30 mouse cellular contexts compared by ENCODE assay signal in genomic region chr1:177713635-177714396, GRCm38 (mm10). TPM values are rescaled to one million over a fixed set of nuclear protein-coding genes. Genes with fewer than 3 reads are reported as not detected.
A peak's percentile ranks its signal among the peaks of the same experiment; 100 is the strongest.
DNase-seq lines count a peak whose midpoint lies in the region; ATAC-seq lines count a peak whose summit lies in the region.
"Had no signal": no experiment of that assay in that cellular context is flagged by ENCODE, and none has a peak within 500 bp of the region (broad histone marks: within the 10 kb centered on the region; RNA-seq: fewer than 3 reads in every experiment).

No protein-coding gene starts in this region.

- peaks cover 4% of the 10 kb centered on the region; the same call in 1 of the 2 replicates for H3K9me3 ChIP-seq in forebrain, embryonic 14.5 days (replicated peaks; ENCODE audit: control insufficient read depth, low read length)
- H3K9me3 ChIP-seq: embryonic facial prominence, embryonic 15.5 days had no signal

- no peak overlapping the region for H3K4me2 ChIP-seq in forebrain, embryonic 14.5 days (ENCODE audit: low read length)
- H3K4me2 ChIP-seq: embryonic facial prominence, embryonic 15.5 days; hindbrain, embryonic 13.5 days; midbrain, embryonic 13.5 days had no signal

- H3K4me1 ChIP-seq in brown adipose tissue, adult 24 weeks (ENCODE audit: control insufficient read depth, insufficient read depth, insufficient read length, low read length): no peaks in the 10 kb centered on the region
- no peaks in the 10 kb centered on the region for H3K4me1 ChIP-seq in forebrain, embryonic 14.5 days (ENCODE audit: control insufficient read depth, insufficient read depth, low read length)
- H3K4me1 ChIP-seq: embryonic facial prominence, embryonic 15.5 days had no signal

- H3K36me3 ChIP-seq in forebrain, embryonic 14.5 days (ENCODE audit: control insufficient read depth, insufficient read depth, low read length): no peaks in the 10 kb centered on the region
- H3K36me3 ChIP-seq: embryonic facial prominence, embryonic 15.5 days; hindbrain, embryonic 13.5 days; midbrain, embryonic 13.5 days had no signal

- peak; percentile 32 for ATAC-seq in megakaryocyte progenitor cell, adult 5-6 weeks (replicated peaks; ENCODE audit: poor library complexity)
- ATAC-seq in forebrain, embryonic 14.5 days: no peak
- ATAC-seq: forebrain, embryonic 16.5 days; lung, postnatal 0 days; midbrain, embryonic 13.5 days; Patski had no signal

- 0 out of 2 replicates have a peak overlapping the region, but pooled peaks have one; percentile 39 for H3K27ac ChIP-seq in brown adipose tissue, adult 24 weeks (replicated peaks; ENCODE audit: low read depth, low read length)
- no peak overlapping the region for H3K27ac ChIP-seq in forebrain, embryonic 14.5 days (ENCODE audit: low read depth, low read length)
- H3K27ac ChIP-seq: embryonic facial prominence, embryonic 15.5 days; heart, adult 2 months; hindbrain, embryonic 13.5 days; left cerebral cortex, adult 2 months; midbrain, embryonic 13.5 days had no signal

- WGBS in forebrain, embryonic 14.5 days: 86% methylated on average over 3 of the region's 3 CpGs

- no peak overlapping the region for H3K4me3 ChIP-seq in brown adipose tissue, adult 24 weeks (ENCODE audit: insufficient read depth, low read depth, low read length)
- no peak overlapping the region for H3K4me3 ChIP-seq in forebrain, embryonic 14.5 days (ENCODE audit: low read depth, low read length)
- H3K4me3 ChIP-seq: embryonic facial prominence, embryonic 15.5 days; heart, adult 2 months; hindbrain, embryonic 13.5 days; left cerebral cortex, adult 2 months; megakaryocyte, embryonic 14.5 days; midbrain, embryonic 13.5 days had no signal

- peak; percentile 40 for DNase-seq in 3T3-L1 (ENCODE audit: low read depth, low spot score)
- peak; percentile 41 for DNase-seq in A20 (ENCODE audit: low read depth, low spot score)
- DNase-seq in c-Kit-positive CD71-positive TER-119-positive erythroid progenitor cells, embryonic 14.5 days (ENCODE audit: low spot score): no peak
- DNase-seq in natural killer cell, adult 2 months (ENCODE audit: low spot score in 2 of 2): no peak
- no peak for DNase-seq in forebrain, embryonic 14.5 days (ENCODE audit: low spot score)
- DNase-seq: adrenal gland, postnatal 14 days; cerebellum, adult 18-20 months; gastrocnemius, postnatal 25 days; heart, adult 2 months; kidney, adult 8-10 months; kidney, postnatal 10 days; thymus, postnatal 36 days had no signal

- H3K9ac ChIP-seq in forebrain, embryonic 14.5 days (ENCODE audit: low read length): no peak overlapping the region
- H3K9ac ChIP-seq: embryonic facial prominence, embryonic 15.5 days; hindbrain, embryonic 13.5 days; midbrain, embryonic 13.5 days had no signal

- H3K27me3 ChIP-seq in forebrain, embryonic 14.5 days (replicated peaks; ENCODE audit: control insufficient read depth, insufficient read depth, low read length): no peaks in the 10 kb centered on the region
- H3K27me3 ChIP-seq: embryonic facial prominence, embryonic 15.5 days; hindbrain, embryonic 13.5 days; midbrain, embryonic 13.5 days; Patski had no signal

RNA-seq across cellular contexts. Expression of gene 1700016C15Rik, which starts 15.8 kb away (rescaled TPM):
- not detected in 2 replicates for polyA plus RNA-seq in brown adipose tissue, adult 24 weeks (2012; ENCODE audit: insufficient read depth, insufficient read length, missing spikeins)
- total RNA-seq in megakaryocyte progenitor cell, adult 5-6 weeks (2015): not detected in 2 replicates
- total RNA-seq in megakaryocyte progenitor cell, adult 5-6 weeks (2017): not detected in 2 replicates
- polyA plus RNA-seq in forebrain, embryonic 14.5 days (2014; fragmentation: Nextera tagmentation; extraction: Ambion mirVana): not detected in 2 replicates
- total RNA-seq: adrenal gland, postnatal 14 days; heart, adult 2 months; heart, postnatal 25 days; layer of hippocampus, postnatal 10 days; left cerebral cortex, adult 2 months; left cerebral cortex, postnatal 36 days had no signal
- polyA plus RNA-seq: forebrain, embryonic 16.5 days; heart, adult 2 months; heart, embryonic 14.5 days; limb, embryonic 14.5 days; liver, embryonic 16.5 days; midbrain, embryonic 13.5 days; neural tube, embryonic 14.5 days; spleen, adult 2 months had no signal

Comparison
In these comparisons a context has a peak if more than half of its experiments do, and no peak if none do; other contexts are left out.
1. DNase-seq: peak in 3T3-L1 (single experiment) and A20 (single experiment); none in c-Kit-positive CD71-positive TER-119-positive erythroid progenitor cells, embryonic 14.5 days (single experiment), natural killer cell, adult 2 months (0 of 2) and forebrain, embryonic 14.5 days (single experiment).